Mouse (Mus musculus): Measurements from ENCODE around the gene Pou2f3.

GRCm38 (mm10) chr9:43191561-43191960, 18.6 kb downstream of the Pou2f3 start:
- TF ChIP-seq CTCF (conservative IDR thresholded peaks at IDR 0.05; ENCODE audit: insufficient read depth, insufficient read length, low read depth, low read length) (no peak), POLR2A (IDR thresholded peaks at IDR 0.05; ENCODE audit: low read depth, low read length) (no peak)
